Mouse (Mus musculus) thymus, adult 2 months (tissue): ENCODE measurements around the gene Creld2. TPM values are rescaled to one million over a fixed set of nuclear protein-coding genes. Genes with fewer than 3 reads are reported as not detected.
"Not testable (repeated sequence)": the region's sequence is repeated elsewhere in the genome, so short reads cannot be mapped to it uniquely, and the experiment has no call there.

ENCODE experiments used
- DNase-seq: peaks from one replicate; pipeline ENCODE4 v3.0.0; 2021
- H3K27ac ChIP-seq: fragments of 200-500 bp; 2 replicates; pipeline ENCODE4 v1.5.1; 2012; ENCODE audit warnings: low read length, control low read depth; ENCODE audit not compliant: control insufficient read depth, insufficient read depth
- H3K27me3 ChIP-seq: fragments of 200-500 bp; 2 replicates; pipeline ENCODE4 v1.6.1; 2012; ENCODE audit warnings: mild to moderate bottlenecking, low read length, moderate library complexity, mixed read lengths; ENCODE audit not compliant: control insufficient read depth, insufficient read depth
- H3K36me3 ChIP-seq: fragments of 200-500 bp; 2 replicates; pipeline ENCODE4 v1.6.1; 2012; ENCODE audit warnings: mild to moderate bottlenecking, low read length, moderate library complexity; ENCODE audit not compliant: control insufficient read depth, insufficient read depth
- H3K4me1 ChIP-seq: fragments of 200-500 bp; replicated peaks from 2 replicates; pipeline ENCODE4 v1.6.1; 2012; ENCODE audit warnings: low read length; ENCODE audit not compliant: control insufficient read depth, insufficient read depth
- H3K4me3 ChIP-seq: fragments of 200-500 bp; 2 replicates; pipeline ENCODE4 v1.5.1; 2012; ENCODE audit warnings: mild to moderate bottlenecking, low read length, control low read depth, moderate library complexity; ENCODE audit not compliant: control insufficient read depth, insufficient read depth
- CTCF ChIP-seq: fragments of 200-500 bp; IDR thresholded peaks from 2 replicates; pipeline ENCODE4 v1.5.1; 2012; ENCODE audit warnings: mild to moderate bottlenecking, control low read depth, low read length, moderate library complexity, borderline replicate concordance; ENCODE audit not compliant: control insufficient read depth, poor library complexity, insufficient read depth; ENCODE audit errors: extremely low read depth
- POLR2A ChIP-seq: fragments of 200-500 bp; IDR thresholded peaks from 2 replicates; pipeline ENCODE4 v1.6.1; 2012; ENCODE audit warnings: mild to moderate bottlenecking, low read length, control low read depth, moderate library complexity; ENCODE audit not compliant: control insufficient read depth, poor library complexity, insufficient read depth; ENCODE audit errors: extremely low read depth
- WGBS: fragments of 180-500 bp; shearing (Covaris S2); methylation state at CpG from one replicate; pipeline ENCODE4 v1.1.7; 2018; 5-methylcytosine and 5-hydroxymethylcytosine counted together
- polyA plus RNA-seq: library from polyadenylated mRNA; depleted of rRNA; stranded (reverse); fragments of >200 nt; gene quantifications from 2 replicates; pipeline ENCODE4 v1.2.3, GENCODE M21; 2012; rRNA removed

The Creld2 gene
- 38.3 and 45.1 TPM in 2 replicates for polyA plus RNA-seq

GRCm38 (mm10) chr15:88819026-88819905 lies at the start of gene Creld2, which contains the start of gene Alg12:
TSS of gene Creld2 (plus strand) at chr15:88819646.
TSS of gene Alg12 (minus strand) at chr15:88819318.
- Histone ChIP-seq H3K4me3 (peak within 1 kb of the TSS; percentile 79), H3K4me1 (peaks cover 9% of the 10 kb centered on the region), H3K27ac (peak within 1 kb of the TSS; percentile 11; the same call in 1 of the 2 replicates), H3K27me3 (no peaks in the 10 kb centered on the region), H3K36me3 (peaks cover 4% of the 10 kb centered on the region; the same call in 1 of the 2 replicates)
- DNase-seq = peak; percentile 100
- TF ChIP-seq POLR2A (peak; percentile 88), CTCF (peak; percentile 55; the same call in 1 of the 2 replicates)
- WGBS = under 1% methylated on average over 88 of the region's 88 CpGs

GRCm38 (mm10) chr15:88774630-88775029 lies 44.8 kb upstream of the Creld2 start:
- peaks cover 26% of the 10 kb centered on the region for H3K36me3 ChIP-seq
- 96% methylated on average over 5 of the region's 5 CpGs for WGBS
- H3K27me3 ChIP-seq, H3K27ac ChIP-seq, H3K4me3 ChIP-seq, H3K4me1 ChIP-seq, DNase-seq: not testable (repeated sequence)

- no peak overlapping the region for H3K4me3 ChIP-seq
- DNase-seq = no peak
- WGBS = 94% methylated on average over 4 of the region's 4 CpGs
- TF ChIP-seq CTCF (no peak), POLR2A (no peak)
- H3K27ac ChIP-seq = no peak overlapping the region
- H3K36me3 ChIP-seq = no peaks in the 10 kb centered on the region
- no peaks in the 10 kb centered on the region for H3K4me1 ChIP-seq
- no peaks in the 10 kb centered on the region for H3K27me3 ChIP-seq
These were observed 27.2 kb upstream of the Creld2 start for GRCm38 (mm10) chr15:88792140-88792850.

DNA sequence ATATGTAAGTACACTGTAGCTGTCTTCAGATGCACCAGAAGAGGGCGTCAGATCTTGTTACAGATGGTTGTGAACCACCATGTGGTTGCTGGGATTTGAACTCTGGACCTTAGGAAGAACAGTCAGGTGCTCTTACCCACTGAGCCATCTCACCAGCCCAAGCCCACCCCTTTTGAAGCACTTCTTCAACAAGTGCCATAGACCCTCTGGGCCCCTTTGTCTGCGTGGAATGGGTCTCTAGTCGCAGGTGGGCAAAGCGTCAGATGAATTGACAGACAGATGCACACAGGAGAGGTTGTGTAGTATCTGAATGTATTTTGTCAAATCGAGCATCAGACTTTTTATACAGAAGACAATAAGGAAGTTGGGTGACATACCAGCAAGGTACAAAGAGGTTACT lies 24.7 kb upstream of the Creld2 start:
- 97% methylated on average over 5 of the region's 5 CpGs for WGBS
- not testable (repeated sequence) for H3K27me3 ChIP-seq, H3K36me3 ChIP-seq, H3K4me1 ChIP-seq, DNase-seq, H3K4me3 ChIP-seq, H3K27ac ChIP-seq

GRCm38 (mm10) chr15:88799950-88800371 lies 19.5 kb upstream of the Creld2 start:
- Histone ChIP-seq H3K27ac (no peak overlapping the region), H3K36me3 (0 out of 2 replicates have a peak, but pooled peaks cover 4% of the 10 kb centered on the region), H3K27me3 (no peaks in the 10 kb centered on the region), H3K4me3 (no peak overlapping the region), H3K4me1 (no peaks in the 10 kb centered on the region)
- WGBS = 86% methylated on average over 11 of the region's 11 CpGs
- TF ChIP-seq POLR2A (no peak), CTCF (no peak)
- no peak for DNase-seq

DNA sequence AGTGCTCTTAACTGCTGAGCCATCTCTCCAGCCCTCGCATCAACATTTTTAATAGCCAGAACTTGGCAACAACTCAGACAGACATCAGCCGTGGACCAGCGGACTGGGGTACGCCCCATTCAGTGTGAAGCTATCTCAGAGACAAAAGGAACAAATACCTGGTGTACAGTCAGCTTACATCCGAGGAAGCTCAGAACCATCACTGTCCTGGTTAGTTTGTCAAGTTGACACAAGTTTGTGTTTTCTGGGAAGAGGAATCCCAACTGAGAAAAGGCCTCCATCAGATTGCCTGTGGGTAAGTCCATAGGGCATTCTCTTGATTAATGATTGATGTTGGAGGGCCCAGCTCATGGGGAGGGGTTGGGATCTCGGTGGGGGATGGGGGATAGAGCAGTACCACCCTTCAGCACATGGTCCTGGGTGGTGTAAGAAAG lies 18.5 kb upstream of the Creld2 start:
- Histone ChIP-seq H3K27ac (no peak overlapping the region), H3K27me3 (no peaks in the 10 kb centered on the region), H3K4me1 (no peaks in the 10 kb centered on the region), H3K4me3 (no peak overlapping the region), H3K36me3 (peaks cover 13% of the 10 kb centered on the region)
- 89% methylated on average over 6 of the region's 6 CpGs for WGBS
- no peak for TF ChIP-seq POLR2A
- no peak for TF ChIP-seq CTCF
- no peak for DNase-seq

- no peak for DNase-seq
- H3K27ac ChIP-seq = no peak overlapping the region
- WGBS = 94% methylated on average over 3 of the region's 3 CpGs
- no peaks in the 10 kb centered on the region for H3K27me3 ChIP-seq
- H3K4me3 ChIP-seq = no peak overlapping the region
- H3K4me1 ChIP-seq = no peaks in the 10 kb centered on the region
- peaks cover 19% of the 10 kb centered on the region for H3K36me3 ChIP-seq
- TF ChIP-seq POLR2A = no peak
- TF ChIP-seq CTCF = no peak
These were observed 17.5 kb upstream of the Creld2 start for GRCm38 (mm10) chr15:88801903-88802302.
